Mouse (Mus musculus): ENCODE results near the gene Klrg2.

The Klrg2 gene

GRCm38 (mm10) chr6:38629556-38629955, 7.5 kb downstream of the Klrg2 start:
- no peak for DNase-seq (ENCODE audit: low read depth, low spot score)

- DNase-seq (ENCODE audit: low read depth, low spot score), result no peak
Observed at GRCm38 (mm10) chr6:38627486-38627885, 9.6 kb downstream of the Klrg2 start.

- DNase-seq (ENCODE audit: low read depth, low spot score), result no peak
Observed at GRCm38 (mm10) chr6:38627081-38627480, 10.0 kb downstream of the Klrg2 start.

DNA sequence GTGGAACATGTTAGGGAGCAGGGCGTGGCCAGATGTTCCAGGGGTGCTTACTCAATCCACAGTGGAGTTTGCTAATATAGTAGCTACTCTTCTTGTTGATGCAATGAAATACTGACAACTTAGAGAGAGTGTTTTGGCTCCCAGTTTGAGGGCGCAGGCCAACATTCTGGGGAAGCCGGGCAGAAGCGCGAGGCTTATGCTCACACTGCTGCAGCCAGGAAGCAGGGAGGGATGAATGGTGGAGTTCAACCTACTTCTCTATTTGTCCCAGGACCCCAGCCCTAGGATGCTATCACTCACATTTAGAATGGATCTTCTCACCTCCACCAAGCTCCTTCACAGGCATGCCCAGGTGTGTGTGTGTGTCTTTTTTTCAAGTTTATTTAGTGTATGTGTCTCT, 11.0 kb downstream of the Klrg2 start:
- no peak for DNase-seq (ENCODE audit: low read depth, low spot score)

GRCm38 (mm10) chr6:38624439-38624838, 12.6 kb downstream of the Klrg2 start:
- peak; percentile 60 for DNase-seq (ENCODE audit: low read depth, low spot score)

DNA sequence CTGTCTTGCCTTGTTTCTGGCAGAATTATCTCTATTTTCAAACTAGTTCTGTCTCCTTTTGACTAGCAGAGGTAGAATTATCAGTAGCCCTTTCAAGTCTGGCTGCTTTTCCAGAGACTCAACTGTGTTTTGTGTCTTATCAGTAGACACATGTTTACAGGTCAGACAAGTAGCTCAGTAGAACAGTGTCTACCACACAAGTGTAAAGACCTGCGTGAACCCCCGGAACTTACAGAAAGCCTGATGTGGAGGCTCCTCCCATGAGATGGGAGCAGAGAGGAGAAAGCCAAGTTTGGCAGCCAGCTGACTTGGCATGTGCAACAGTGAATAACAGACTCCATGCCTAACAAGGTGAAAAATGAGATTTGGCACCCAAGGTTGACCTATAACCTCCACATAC, 13.6 kb downstream of the Klrg2 start:
- DNase-seq (ENCODE audit: low read depth, low spot score), result no peak

- peak; percentile 49 for DNase-seq (ENCODE audit: low read depth, low spot score)
Observed at GRCm38 (mm10) chr6:38622406-38622805, 14.6 kb downstream of the Klrg2 start.

DNA sequence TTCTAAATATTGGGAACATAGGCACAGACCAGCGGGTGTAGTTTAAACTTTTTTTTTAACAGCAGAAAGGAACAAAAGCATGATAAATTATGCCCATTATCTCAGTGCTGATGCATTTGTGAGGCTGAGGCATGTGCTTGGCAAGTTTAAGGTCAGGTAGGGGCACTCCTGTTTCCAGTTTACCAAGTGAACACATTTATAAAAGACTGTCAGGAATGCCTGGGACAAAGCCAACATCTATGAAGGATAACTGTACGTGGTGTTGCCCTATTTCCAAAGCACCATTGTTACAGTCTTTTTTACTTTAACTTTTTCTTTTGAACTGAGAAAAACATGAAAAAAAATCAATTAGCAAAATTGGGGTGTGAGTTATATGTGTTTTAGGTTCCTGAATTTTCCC, 27.1 kb downstream of the Klrg2 start:
- no peak for DNase-seq (ENCODE audit: low read depth, low spot score)

GRCm38 (mm10) chr6:38597481-38597880, 39.6 kb downstream of the Klrg2 start:
- no peak for DNase-seq (ENCODE audit: low read depth, low spot score)

DNA sequence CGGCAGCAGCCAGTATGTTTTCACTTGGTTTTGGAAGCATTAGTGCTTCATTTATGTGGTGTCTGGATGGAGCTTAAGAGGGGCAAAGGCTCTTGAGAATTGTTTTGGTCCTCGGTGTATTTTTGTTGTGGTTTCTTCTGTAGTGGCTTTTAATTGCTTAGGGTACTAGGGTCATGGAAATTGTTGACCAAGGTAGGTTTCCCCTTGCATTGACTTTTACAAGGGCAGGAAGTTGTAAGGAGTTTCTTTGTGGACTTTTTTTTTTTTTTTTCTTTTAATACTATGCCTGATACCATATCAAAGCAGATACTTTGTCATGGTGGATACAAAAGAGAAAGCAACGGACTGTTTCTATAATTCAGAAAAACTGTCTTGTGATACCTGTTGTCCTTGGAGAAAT, 55.3 kb downstream of the Klrg2 start:
- no peak for DNase-seq (ENCODE audit: low read depth, low spot score)

- peak; percentile 19 for DNase-seq (ENCODE audit: low read depth, low spot score)
Observed at GRCm38 (mm10) chr6:38580112-38580857, 56.8 kb downstream of the Klrg2 start.

DNA sequence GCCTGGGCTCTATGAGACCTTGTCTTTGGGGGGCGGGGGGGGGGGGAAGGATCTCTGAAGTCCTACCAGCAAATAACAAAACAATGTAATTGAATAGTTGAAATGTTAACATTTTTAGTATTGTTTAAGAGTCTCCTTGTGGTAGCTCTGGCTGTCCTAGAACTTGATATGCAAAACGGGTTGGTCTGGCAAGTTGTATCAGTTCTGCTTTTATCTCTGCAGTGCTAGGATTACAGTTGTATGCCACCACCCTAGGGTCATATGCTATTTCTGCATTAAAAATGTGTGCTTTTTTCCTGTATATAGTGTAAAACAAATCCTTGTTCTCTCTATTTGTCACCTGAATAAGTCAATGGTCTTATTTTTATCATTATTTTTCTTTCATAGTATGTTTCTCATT, 60.9 kb downstream of the Klrg2 start:
- no peak for DNase-seq (ENCODE audit: low read depth, low spot score)

Measured in telencephalon, adult 2 months (tissue).